Mouse (Mus musculus) gastrocnemius, postnatal 4 days (tissue): ENCODE data around the gene Adh5. TPM values are rescaled to one million over a fixed set of nuclear protein-coding genes. Genes with fewer than 3 reads are reported as not detected.

Experiments used
- DNase-seq, 2 experiments: peaks; one replicate each; pipeline ENCODE4 v3.0.0; 2021 to 2022; ENCODE audit warnings: low spot score in 2 of 2, mixed read lengths in 2 of 2
- long read RNA-seq, 2 experiments: library from polyadenylated mRNA; stranded (forward); transcript quantifications; one replicate each; pipeline ENCODE4 v2.0.0; 2021
- total RNA-seq, 2 experiments: library from RNA; stranded (reverse); gene quantifications; 2 replicates each; pipeline ENCODE4 v1.2.3; 2021

The Adh5 gene
- 10 to 100 TPM; 74.4 to 80.7 TPM for total RNA-seq
- long read RNA-seq, experiment 1, transcript Adh5-201 (9 exons, 1,604 nt) = major isoform, 77 of 88 reads
- long read RNA-seq, experiment 1, partial matches to known transcripts = 10 of 88 reads
- long read RNA-seq, experiment 1, other reads (novel, unspliced or antisense) = 0 of 88 reads
- long read RNA-seq, experiment 2, transcript Adh5-201 (9 exons, 1,604 nt) = major isoform, 73 of 90 reads
- long read RNA-seq, experiment 2, partial matches to known transcripts = 14 of 90 reads
- long read RNA-seq, experiment 2, other reads (novel, unspliced or antisense) = 2 of 90 reads

DNA sequence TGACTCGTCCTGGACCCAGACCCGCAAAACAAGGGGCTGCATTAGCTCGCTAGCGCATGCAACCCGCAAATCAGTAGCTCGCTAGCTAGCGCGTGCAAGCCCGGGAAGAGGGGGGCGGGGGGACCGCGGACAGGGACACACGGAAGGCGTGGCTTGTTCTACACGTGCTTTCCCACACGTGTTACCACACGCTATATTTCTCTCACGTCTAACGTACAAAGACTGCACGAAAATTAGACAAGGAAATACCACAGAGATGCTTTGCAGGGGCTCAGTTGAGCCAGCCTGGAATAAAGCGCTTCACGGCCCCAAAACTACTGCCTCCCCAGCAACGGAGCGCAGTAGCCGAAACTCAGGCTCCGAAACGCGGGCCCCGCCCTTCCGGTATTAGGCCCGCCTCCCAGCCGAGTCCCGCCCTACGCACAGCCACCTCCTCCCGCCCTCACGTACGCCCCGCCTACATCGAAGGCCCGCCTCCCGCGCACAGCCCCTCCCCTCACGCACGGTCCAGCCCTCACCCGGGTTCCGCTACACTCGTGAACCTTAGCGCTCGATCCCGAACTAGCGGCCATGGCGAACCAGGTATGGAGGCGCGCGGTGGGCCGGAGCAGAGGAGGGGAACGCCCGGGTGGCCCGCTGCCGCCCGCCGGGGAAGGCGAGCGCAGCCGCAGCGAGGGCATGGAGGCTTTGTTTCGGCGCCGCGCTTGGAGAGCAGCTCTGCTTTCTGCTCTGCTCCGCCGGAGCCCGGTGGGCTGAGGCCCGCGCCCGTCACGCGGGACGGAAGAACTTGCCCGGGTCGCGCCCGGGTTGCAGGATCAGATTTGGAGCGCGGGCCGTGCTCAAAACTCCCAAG, at the start of gene Adh5:
Adh5 (plus strand) TSS at position 482 of the 853 bp plus-strand sequence.
- DNase-seq = peak; percentile 81 to 91

DNA sequence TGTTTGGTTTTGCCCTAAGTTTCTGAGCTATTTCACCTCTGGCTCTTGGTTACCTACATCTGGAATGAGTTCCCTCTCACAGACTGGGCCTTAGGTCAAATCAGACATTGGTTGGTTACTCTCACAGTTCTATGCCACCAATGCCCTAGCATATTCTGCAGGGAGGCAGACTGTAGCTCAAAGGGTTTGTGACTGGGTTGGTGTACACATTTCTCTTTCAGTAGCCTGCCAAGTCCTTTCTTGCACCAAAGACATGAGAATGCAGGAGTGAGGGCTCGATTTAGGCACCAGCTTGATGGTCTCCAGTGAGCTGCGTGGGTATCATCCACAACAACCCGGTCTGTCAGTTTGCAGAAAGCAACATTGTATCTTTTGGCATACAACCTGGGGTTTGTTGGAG, 38.0 kb upstream of the Adh5 start:
- no peak for DNase-seq

DNA sequence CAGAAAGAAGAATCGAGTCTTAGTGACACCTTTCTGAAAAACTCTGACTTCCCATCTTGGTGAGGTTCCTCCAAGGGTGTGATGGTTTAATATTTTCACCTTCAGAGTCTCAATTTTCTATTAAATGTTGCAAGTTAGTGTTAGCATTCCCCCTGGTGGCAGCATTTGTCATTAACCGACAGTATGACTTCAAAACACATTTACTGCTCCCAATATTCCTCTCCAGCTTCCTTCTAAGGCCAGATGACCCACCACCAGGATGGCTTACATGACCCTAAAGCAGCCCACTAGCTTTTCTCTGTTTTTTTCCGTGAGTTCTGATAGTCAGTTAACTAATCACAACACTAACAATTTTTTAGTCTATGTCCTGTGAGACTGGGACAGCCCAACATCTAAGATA, 37.6 kb upstream of the Adh5 start:
- peak in 1 of 2 experiments; percentile 39 for DNase-seq

DNA sequence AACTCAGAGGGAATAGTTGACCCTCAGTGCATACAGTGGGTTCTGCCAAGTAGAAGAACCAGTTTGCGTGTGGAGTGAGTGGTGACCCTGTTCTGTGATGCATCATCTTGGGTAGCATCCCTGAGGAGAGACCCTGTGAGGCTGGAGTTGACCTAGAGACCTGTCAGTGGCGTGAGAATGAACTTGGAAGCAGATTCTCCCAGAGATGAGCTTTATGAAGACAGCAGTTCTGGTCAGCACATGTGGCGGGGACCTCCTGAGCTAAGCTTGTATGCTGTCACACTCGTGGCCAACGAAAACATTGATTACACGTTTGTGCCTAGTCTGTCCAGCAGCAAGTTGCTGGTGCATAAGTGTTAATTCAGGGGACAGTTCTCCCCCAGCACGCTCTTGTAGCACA, 37.1 kb upstream of the Adh5 start:
- DNase-seq = no peak

DNA sequence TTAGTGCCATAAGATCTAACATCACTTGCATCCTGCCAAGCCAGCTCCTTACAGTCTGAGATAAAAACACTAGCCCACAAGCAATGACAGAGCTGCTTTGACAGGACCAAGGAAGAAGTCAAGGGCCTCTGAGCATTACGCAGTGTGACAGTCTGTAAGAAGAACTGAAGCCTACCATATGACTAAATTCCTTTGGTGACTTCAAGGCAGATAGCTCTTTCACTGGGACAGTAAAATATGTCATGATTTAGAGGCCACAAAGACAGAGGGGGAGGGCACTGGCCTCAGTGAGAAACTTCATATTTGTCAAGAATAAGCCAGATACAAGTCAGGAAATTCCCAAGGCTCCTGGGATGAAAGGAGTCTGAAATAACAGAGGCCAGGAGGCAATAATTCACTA, 35.0 kb upstream of the Adh5 start:
- DNase-seq = no peak

DNA sequence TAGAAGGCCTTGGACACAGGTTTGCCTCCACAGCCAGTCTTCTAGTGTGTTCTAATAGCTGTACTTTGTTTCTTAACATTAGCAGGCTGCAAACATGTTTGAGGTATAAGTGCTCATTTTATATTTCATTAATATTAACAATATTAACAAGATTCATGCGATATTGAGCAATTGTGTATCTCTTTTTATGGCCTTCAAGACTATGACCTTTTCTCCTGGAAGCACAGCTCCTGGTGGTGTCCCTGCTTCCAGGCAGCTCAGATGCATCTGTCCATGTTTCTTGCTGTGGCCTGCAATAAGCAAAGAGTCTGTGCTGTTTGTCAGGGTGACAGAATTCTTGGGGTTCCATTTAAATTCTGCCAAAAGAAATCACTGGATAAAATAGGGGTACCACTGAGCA, 33.3 kb upstream of the Adh5 start:
- DNase-seq = no peak

DNA sequence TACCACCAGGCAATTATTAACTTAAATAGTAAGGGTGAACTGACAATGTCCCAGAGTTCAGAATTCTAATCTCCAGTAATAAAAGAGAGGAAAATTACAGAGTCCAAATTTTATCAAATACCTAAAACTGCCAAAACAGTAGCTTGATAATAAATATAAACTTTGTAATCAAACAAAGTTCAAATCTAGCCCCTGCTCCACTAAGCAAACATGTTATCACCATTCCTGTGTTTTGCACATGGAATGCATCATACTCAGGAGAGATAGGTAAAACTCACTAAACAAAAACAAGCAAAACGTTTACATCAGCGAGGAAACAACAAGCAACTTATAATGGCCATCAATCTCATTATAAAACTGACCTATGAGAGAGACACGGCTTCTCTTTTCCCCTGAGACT, 32.7 kb upstream of the Adh5 start:
- DNase-seq = no peak

DNA sequence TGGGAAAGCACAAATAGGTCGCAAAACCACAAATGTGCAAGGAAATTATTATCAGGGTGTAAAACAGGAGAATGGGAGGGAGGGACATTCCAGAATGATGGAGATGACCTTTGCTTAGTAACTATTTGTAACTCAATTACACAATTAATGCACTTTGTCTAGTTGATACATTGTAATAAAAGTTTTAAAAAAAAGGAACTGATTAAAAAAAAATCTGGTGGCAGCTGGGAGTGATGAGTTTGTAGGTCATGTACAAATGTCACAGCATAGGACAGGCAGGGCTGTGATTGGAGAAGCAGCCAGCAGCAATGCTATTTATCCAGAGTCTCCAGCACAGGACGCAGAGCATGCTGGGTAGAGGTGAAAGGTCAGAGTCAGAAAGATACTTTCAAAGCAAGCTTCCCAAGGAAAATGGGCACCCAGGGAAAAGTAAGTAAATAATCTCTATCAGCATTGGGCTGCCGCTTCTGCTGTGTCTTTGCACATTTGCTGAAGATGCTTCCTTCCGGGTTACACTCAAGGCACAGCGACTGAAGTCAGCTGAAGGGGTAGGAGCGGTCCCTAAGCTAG, 27.7 kb upstream of the Adh5 start, which contains the start of gene Adh4:
Adh4 (plus strand) TSS at position 346 of the 570 bp plus-strand sequence.
- no peak for DNase-seq

DNA sequence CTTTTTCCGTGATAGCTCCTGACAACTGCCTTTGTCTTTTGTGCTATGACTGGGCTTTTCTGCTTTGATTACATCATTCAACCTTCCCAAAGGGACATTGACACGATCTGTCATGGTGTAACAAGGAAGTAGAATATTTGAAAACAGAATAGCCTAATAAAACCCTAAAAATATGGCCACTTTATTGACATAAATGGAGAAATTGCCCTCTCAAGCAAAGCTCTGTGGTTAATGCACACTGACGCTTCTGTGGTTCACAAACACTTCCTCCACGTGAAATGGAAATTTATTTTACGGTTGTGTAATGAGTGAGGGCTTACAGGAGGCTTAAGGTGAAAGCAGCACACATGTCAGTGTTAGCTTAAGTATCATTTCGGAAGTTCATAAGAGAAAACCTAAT, 23.5 kb upstream of the Adh5 start:
- DNase-seq = no peak

DNA sequence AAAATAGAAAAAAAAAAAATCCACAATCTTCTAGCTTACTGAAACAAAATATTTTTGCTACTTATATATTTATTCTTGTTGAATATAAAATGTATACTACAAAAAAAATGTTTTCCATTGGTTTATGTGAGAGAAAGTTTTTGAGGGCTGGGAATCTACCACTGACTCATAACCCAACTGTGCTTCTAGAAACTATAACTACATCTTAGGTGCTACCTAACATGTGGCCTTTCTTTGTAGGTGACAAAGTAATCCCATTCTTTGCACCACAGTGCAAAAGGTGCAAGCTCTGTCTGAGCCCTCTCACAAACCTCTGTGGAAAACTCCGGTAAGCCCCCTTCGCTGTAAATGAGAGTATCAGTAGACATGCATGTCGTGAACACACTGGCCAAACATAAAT, 22.5 kb upstream of the Adh5 start:
- no peak for DNase-seq

DNA sequence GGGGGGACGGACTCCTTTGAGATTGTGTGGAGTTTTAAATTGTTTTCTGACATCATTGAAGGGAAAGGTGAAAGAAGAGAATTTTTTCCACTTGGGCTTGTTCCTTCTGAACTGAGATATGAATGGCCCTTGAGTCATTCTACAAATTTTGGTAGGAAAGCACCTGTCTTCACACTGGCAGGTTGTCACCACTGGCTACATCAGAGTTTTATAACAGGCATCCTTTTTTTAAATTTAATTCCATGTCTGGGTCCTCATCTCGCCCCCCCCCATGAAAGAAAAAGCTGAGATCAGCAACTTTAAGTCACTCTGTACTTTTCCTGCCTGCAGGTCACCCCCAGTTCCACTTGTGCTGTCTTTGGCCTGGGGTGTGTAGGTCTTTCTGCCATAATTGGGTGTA, 19.2 kb upstream of the Adh5 start:
- no peak for DNase-seq

DNA sequence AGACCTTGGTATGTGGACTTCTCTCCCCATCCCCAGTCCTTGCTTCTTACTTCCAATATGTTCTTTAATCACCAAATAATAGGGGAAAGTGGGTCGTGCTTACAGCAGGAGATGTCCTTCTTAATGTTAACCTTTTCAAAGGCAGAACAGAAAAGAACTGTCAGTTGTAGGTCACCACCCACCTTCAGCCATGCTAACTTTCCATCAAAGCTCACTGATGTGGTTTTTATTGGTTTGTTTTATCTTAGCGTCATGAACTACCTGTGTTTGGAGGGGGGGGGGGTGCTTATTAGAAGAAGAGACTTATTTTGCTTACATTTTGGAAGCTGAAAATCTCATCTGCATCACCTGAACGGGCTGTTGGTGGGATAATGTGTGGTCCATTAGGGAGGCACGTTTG, 18.6 kb upstream of the Adh5 start:
- no peak for DNase-seq

DNA sequence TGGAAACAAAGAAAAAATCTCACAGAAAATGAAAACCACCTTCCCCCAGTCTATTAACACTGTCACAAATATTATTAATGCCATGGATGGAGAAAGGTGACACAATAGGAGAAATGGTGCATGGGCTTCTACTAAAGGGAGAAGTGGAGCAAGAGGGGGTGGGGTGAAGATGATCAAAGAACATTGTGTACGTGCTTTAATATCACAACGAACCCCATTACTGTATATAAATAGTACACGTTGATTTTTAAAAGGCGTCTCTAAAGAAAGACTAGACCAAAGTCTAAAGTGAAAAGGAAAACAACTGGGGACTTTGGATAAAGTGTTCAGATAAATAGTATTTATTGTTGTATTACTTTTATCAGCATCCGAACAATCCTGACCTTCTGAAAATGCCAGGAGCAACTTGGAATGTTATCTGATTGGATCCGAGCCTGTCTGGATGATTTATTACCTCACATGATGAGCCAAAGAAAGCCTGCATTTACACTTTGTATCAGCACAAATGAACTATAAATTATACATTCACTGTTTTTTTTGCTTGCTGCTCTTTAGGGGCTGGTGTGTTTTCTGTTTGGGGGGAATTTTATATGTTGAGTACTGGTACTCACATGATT, 12.4 kb upstream of the Adh5 start:
- no peak for DNase-seq

DNA sequence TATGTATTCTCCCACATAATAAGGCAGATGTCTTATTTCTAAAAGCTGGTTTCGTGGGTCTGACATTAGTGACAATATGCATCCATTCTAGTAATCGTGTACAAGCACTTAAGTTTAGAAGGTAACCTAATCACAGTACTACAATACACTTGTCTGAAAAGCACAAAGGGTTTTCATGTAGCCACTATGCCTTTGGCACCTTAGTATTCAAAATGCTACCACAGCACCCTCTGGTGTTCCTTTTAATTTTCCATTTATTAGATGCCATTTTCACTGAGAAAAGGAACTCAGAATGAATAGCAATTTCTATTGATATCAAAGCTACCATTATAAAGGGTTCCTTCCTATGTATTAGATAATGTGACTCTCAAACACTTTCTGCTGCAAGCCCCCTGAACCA, 11.1 kb upstream of the Adh5 start:
- DNase-seq = no peak

DNA sequence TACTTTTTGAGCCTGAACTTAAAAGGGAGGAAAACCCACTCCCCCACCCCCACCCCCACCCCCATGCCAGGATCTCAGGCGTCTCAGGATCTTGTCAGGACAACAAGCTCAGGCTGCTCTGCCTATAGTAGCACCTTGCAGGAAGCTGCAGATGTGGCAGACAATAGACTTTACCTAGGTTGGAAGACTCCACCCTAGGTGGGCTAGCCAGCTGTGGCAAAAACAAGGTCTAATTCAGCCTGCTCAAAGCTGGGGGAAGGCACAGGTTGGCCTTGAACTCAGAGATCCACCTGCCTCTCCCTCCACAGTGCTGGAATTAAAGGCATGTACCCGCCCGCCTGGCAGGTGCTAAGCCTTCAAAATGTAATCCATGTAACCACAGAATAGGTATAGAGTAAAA, 4.2 kb upstream of the Adh5 start:
- DNase-seq = no peak

DNA sequence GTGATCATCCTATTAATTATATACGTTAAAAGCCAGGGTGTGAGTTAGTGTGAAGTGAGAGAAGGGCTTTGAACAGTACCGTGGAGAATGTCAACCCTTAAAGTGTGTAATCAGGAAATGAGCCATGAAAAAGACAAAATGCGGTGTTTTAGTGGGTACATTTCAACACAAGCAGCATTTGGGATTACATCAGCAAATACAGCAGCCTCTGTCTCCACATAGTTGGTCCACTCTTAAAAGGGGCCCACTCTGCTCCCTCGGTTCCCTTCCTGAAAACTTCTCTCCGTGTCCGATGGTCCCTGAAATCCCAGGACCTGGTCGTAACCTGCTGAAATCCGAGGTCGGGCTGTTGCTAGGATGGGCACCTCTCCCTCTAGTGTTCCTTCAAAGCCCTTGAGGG, 690 bp upstream of the Adh5 start:
- DNase-seq = no peak

DNA sequence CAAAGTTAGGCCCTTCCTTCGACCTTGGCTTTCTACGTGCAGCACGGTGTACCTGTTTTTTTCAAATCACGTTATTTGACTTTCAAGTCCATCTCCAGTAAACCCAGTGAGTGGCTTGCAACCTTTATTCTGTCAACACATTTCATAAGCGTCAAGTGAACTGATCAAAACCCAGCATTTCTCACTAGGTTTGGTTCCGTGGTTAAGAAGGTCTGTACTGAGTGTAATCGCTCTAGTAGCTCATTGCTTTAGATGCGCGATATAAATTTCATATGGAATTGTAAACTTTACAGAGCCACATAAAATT, 525 bp downstream of the Adh5 start:
- DNase-seq = no peak

DNA sequence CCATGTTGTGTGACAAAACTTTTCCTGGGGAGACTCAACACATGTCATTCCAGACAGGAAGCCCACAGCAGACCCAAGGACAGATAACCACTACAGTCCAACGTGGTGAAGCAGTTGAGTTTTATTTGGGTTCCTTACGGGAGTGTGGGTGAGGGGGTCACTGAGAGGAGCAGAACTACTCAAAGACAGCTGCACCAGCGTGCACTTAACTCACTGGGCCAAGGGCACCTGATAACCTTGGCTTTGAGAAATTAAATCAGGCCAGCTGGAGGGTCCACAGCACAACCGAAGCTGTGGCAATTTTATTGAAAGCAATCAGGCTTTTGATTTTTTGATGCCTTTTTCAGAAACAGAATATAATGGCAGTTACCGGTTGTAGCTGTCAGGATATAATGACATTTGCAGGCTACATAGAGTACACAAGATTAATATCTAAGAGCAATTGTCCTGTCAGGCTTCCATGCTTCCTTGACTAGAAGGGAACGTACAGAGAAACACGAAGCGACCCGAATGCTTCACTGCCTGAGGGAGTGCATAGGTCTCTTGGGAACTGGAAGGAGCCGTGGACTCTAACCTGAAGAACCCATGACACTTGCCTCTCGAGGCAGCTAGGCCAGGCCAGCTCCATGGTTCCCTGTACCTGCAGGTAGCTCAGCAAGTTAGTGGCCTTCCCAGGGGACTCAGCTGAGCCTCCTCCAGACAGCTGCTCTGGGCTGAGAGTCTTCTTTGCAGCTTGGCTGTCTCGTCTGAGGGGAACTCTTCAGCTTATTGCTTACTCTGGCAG, 5.4 kb downstream of the Adh5 start:
- DNase-seq = no peak

DNA sequence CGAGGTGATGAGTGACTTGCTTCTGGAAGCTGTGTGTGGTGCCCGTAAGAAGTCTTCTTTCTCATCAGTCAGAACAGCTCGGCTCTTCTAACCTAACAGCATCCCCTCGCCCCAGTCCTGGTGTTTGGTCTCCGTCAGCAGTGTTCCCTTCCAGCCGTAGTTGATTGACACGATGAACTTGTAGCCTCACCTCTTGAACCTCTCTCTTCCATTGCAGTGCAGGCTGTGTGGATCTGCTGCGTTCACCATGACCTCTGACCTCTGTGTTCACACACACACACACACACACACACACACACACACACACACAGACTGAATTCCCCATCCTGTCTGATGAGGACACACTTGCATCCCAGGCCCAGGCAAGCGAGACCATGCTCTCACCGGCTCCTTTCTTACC, 9.3 kb downstream of the Adh5 start:
- DNase-seq = no peak

DNA sequence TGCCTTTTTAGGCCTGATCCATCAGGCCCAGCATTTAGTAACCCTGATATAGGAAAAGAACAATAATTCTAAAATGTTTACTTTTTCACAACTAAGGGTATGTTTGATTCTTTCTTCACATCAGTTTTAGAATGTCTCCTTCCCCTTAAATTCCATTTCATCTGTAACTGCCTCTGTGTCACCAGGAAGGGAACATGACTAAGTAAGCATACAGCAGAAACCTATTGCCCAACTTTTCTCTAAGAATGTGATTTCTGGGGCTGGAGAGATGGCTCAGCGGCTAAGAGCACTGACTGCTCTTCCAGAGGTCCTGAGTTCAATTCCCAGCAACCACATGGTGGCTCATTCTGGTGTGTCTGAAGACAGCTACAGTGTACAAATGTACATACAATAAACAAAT, 11.3 kb downstream of the Adh5 start:
- DNase-seq = no peak

DNA sequence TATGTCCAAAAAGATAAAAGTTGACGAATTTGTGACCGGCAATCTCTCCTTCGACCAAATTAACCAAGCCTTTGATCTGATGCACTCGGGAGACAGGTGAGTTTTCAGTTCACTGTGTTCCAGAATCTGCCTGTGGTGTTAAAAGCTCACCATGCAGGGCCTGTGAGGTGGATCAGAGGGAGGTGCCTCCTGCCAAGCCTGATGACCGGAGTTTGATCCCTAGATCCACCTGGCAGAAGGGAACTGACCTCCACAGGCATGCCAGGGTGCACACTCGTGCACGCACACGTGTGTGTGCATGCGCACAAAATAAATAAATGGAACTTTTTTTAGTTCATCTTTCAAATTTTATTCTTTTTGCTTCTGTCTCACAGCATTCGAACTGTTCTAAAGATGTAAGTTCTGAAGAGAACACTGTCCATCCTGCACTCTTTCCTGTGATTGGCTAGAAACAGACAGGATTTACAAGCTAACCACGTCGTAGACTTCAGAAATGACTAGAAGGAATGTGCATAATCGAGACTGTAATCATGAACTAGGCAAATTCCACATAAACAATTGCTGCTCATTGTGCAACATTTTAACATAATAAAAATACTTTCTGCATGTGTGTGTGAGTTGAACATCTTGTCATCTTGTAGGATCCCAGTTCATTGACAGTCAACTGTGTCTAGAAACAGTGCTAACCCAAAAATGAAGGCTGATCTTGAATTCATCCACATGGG, 12.0 kb downstream of the Adh5 start:
- DNase-seq = no peak
